Mouse (Mus musculus) heart, embryonic 13.5 days (tissue): ENCODE data around the gene Arhgap40. TPM values are rescaled to one million over a fixed set of nuclear protein-coding genes. Genes with fewer than 3 reads are reported as not detected.

Experiments
- ATAC-seq: fragments of 200-750 bp; cut with Nextera tagmentation; 2 replicates; pipeline ENCODE4 v1.8.0; 2017; ENCODE audit warnings: moderate TSS enrichment; ENCODE audit not compliant: insufficient number of reproducible peaks, low FRiP score, low TSS enrichment; ENCODE audit errors: extremely low read depth
- H3K27ac ChIP-seq: fragments of 300-500 bp; sonication (generic); replicated peaks from 2 replicates; pipeline ENCODE4 v1.5.1; 2015; ENCODE audit warnings: moderate library complexity, mild to moderate bottlenecking, inconsistent platforms
- H3K27me3 ChIP-seq: fragments of 300-500 bp; sonication (generic); replicated peaks from 2 replicates; pipeline ENCODE4 v1.6.1; 2015; ENCODE audit warnings: mild to moderate bottlenecking, inconsistent platforms
- H3K36me3 ChIP-seq: fragments of 300-500 bp; sonication (generic); 2 replicates; pipeline ENCODE4 v1.6.1; 2015; ENCODE audit warnings: mild to moderate bottlenecking, inconsistent platforms
- H3K4me1 ChIP-seq: fragments of 300-500 bp; sonication (generic); 2 replicates; pipeline ENCODE4 v1.6.1; 2015; ENCODE audit warnings: inconsistent platforms
- H3K4me2 ChIP-seq: fragments of 300-500 bp; sonication (generic); 2 replicates; pipeline ENCODE4 v1.6.1; 2015; ENCODE audit warnings: inconsistent platforms, mild to moderate bottlenecking, moderate library complexity
- H3K4me3 ChIP-seq: fragments of 300-500 bp; sonication (generic); 2 replicates; pipeline ENCODE4 v1.5.1; 2015; ENCODE audit warnings: moderate library complexity, mild to moderate bottlenecking, inconsistent platforms
- H3K9ac ChIP-seq: fragments of 300-500 bp; sonication (generic); 2 replicates; pipeline ENCODE4 v1.6.1; 2015; ENCODE audit warnings: inconsistent platforms, mild to moderate bottlenecking, moderate library complexity
- H3K9me3 ChIP-seq: fragments of 300-500 bp; sonication (generic); 2 replicates; pipeline ENCODE4 v1.6.1; 2016; ENCODE audit warnings: inconsistent platforms
- WGBS: fragments of 180-500 bp; shearing (Covaris S2); methylation state at CpG from one replicate; pipeline ENCODE4 v1.1.7; 2015; ENCODE audit warnings: mixed read lengths; 5-methylcytosine and 5-hydroxymethylcytosine counted together
- polyA plus RNA-seq: library from polyadenylated mRNA; unstranded; fragments of >200 nt; fragmentation: Nextera tagmentation; extraction: Ambion mirVana; gene quantifications from 2 replicates; pipeline ENCODE4 v1.2.1, GENCODE M21; 2015

The Arhgap40 gene
- polyA plus RNA-seq, 1 experiment from 2014 or later: not detected

GRCm38 (mm10) chr2:158584621-158585358 lies 72.2 kb downstream of the Arhgap40 start:
- Histone ChIP-seq H3K4me1 (peaks cover 10% of the 10 kb centered on the region), H3K4me3 (no peak overlapping the region), H3K9ac (no peak overlapping the region), H3K36me3 (no peaks in the 10 kb centered on the region), H3K9me3 (no peaks in the 10 kb centered on the region), H3K27me3 (peaks cover 47% of the 10 kb centered on the region), H3K27ac (no peak overlapping the region), H3K4me2 (no peak overlapping the region)
- ATAC-seq: no peak
- 3% methylated on average over 12 of the region's 12 CpGs for WGBS

DNA sequence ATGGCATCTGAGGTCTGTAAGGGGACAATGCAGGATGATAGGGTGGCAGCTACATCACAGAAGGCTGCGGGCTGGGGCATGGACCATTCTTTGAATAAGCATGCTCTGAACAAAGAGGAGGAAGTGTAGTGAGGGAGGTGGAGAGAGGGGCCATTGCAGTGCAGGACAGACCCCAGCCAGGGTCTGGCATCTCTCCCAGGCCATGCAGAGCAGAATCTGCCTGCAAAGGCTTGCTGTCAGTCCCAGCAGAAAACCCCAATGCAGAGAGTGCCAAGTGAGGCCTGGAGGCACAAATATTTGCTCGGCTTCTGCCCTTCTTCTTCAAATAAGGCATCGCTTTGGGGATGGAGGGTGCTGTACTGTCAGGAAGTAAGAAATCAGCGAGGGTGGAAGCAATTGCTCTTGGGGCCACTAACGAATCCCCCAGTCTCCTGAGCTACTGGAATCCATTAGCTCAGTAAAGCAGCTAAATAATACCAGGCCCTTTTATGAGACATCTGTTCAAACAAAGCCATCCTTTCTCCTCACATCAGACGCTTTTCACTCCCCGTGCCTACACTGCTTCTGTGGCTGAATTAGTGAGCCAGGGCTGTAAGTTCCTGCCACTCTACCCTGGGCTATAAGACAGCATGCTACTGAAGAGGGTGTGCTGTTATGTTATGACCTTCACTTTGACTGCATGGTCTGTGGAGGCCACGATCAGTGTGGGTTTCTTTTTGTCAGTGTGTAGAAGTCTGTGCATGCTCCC lies 76.1 kb downstream of the Arhgap40 start:
- H3K27ac ChIP-seq: no peak overlapping the region
- no peaks in the 10 kb centered on the region for H3K36me3 ChIP-seq
- 54% methylated on average over 8 of the region's 8 CpGs for WGBS

GRCm38 (mm10) chr2:158590495-158590894 lies 77.9 kb downstream of the Arhgap40 start:
- Histone ChIP-seq H3K9me3 (no peaks in the 10 kb centered on the region), H3K4me2 (no peak overlapping the region), H3K36me3 (no peaks in the 10 kb centered on the region), H3K27ac (no peak overlapping the region), H3K4me1 (no peaks in the 10 kb centered on the region), H3K9ac (no peak overlapping the region), H3K27me3 (peaks cover 35% of the 10 kb centered on the region), H3K4me3 (no peak overlapping the region)
- no peak for ATAC-seq
- WGBS: 34% methylated on average over 3 of the region's 3 CpGs

More for the DNA sequence above, 76.1 kb downstream of the Arhgap40 start:
- no peaks in the 10 kb centered on the region for H3K9me3 ChIP-seq
- peaks cover 10% of the 10 kb centered on the region for H3K4me1 ChIP-seq
- ATAC-seq: no peak
- H3K4me2 ChIP-seq: no peak overlapping the region
- H3K27me3 ChIP-seq: peaks cover 30% of the 10 kb centered on the region
- no peak overlapping the region for H3K4me3 ChIP-seq
- H3K9ac ChIP-seq: no peak overlapping the region

DNA sequence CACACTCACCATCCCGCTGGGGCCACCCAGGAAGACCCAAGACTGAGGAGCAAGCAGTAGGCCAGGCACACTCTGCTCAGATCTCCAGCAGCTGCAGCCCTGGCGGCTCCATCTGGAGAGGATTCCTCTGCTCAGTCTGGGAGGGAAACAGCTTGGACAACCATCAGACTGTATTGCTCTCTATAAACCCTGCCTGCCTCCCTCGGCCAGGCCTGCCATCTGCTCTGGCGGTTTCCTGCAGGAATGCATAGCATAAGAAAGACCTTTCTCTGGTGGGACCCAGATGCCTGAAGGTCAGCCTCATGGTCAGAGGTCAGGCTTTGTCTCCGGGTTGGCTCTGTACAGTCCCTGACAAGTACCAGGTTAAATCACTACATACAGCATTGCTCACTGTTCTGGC lies 78.7 kb downstream of the Arhgap40 start:
- H3K27ac ChIP-seq: no peak overlapping the region
- 49% methylated on average over 5 of the region's 5 CpGs for WGBS
- H3K4me3 ChIP-seq: no peak overlapping the region
- ATAC-seq: no peak
- H3K4me1 ChIP-seq: no peaks in the 10 kb centered on the region
- H3K9me3 ChIP-seq: no peaks in the 10 kb centered on the region
- no peak overlapping the region for H3K9ac ChIP-seq
- H3K27me3 ChIP-seq: peaks cover 41% of the 10 kb centered on the region
- H3K36me3 ChIP-seq: no peaks in the 10 kb centered on the region
- no peak overlapping the region for H3K4me2 ChIP-seq

DNA sequence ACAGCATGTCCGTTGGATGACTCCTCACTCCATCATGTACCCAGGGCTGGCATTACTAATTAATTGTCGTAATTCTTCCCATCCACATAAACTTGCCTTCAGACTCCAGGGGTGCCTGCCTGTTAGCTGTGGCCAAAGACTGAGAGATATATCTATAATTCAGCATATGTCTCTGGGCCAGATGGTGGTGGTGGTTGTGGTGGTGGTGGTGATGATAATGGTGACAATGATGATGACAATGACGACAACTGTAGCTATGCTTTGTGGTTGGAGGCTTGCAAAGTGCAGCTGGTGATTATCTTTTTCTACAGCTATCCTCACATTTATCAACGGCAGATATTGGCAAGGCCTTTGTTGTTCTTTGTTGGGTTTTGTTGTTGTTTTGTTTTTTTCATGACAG lies 80.8 kb downstream of the Arhgap40 start:
- 63% methylated on average over 4 of the region's 4 CpGs for WGBS
- Histone ChIP-seq H3K36me3 (no peaks in the 10 kb centered on the region), H3K27me3 (peaks cover 48% of the 10 kb centered on the region), H3K27ac (no peak overlapping the region), H3K9me3 (no peaks in the 10 kb centered on the region), H3K9ac (no peak overlapping the region), H3K4me1 (no peaks in the 10 kb centered on the region), H3K4me3 (no peak overlapping the region), H3K4me2 (no peak overlapping the region)
- no peak for ATAC-seq

DNA sequence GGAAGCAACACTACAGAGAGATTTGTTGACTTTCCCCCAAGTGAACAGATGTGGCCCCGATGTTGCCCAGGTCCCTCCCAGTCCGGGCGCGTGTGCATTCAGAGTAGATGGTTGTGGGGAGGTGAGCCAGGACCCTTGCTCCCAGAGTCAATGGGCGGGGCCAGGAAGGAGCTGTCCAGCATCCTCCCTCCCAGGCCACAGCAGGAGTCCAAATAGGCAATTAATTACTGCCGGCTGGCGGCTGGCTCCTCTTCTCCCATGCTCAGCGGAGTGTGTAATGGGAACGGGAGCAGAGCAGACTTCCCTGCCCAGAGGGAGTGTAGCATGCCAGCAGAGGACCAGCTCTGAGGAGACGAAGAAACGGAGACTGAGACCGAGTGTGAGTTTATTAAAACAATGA lies 82.5 kb downstream of the Arhgap40 start:
- Histone ChIP-seq H3K4me1 (no peaks in the 10 kb centered on the region), H3K4me3 (no peak overlapping the region), H3K9ac (no peak overlapping the region), H3K36me3 (no peaks in the 10 kb centered on the region), H3K27ac (no peak overlapping the region), H3K27me3 (peaks cover 57% of the 10 kb centered on the region), H3K9me3 (no peaks in the 10 kb centered on the region), H3K4me2 (no peak overlapping the region)
- WGBS: under 1% methylated on average over 12 of the region's 12 CpGs
- no peak for ATAC-seq

- Histone ChIP-seq H3K27me3 (peaks cover 61% of the 10 kb centered on the region), H3K9me3 (no peaks in the 10 kb centered on the region), H3K9ac (no peak overlapping the region), H3K4me3 (no peak overlapping the region), H3K27ac (no peak overlapping the region), H3K36me3 (no peaks in the 10 kb centered on the region), H3K4me1 (no peaks in the 10 kb centered on the region), H3K4me2 (no peak overlapping the region)
- 18% methylated on average over 7 of the region's 7 CpGs for WGBS
- ATAC-seq: no peak
These were observed 83.0 kb downstream of the Arhgap40 start for GRCm38 (mm10) chr2:158595577-158595976.

- Histone ChIP-seq H3K9ac (no peak overlapping the region), H3K27me3 (peaks cover 72% of the 10 kb centered on the region), H3K36me3 (no peaks in the 10 kb centered on the region), H3K4me1 (no peaks in the 10 kb centered on the region), H3K27ac (no peak overlapping the region), H3K4me3 (no peak overlapping the region), H3K4me2 (no peak overlapping the region), H3K9me3 (no peaks in the 10 kb centered on the region)
- no peak for ATAC-seq
- WGBS: 58% methylated on average over 1 of the region's 1 CpGs
These were observed 84.2 kb downstream of the Arhgap40 start for GRCm38 (mm10) chr2:158596803-158597202.

Other genes with a start within 250 kb of the Arhgap40 start
- 11.8 and 14.9 TPM in 2 replicates for gene Lbp, start 206.3 kb upstream of the Arhgap40 start, polyA plus RNA-seq
- 0.60 and 0.95 TPM in 2 replicates for gene Snhg11, start 137.2 kb upstream of the Arhgap40 start, polyA plus RNA-seq
- 10.7 and 11.2 TPM in 2 replicates for gene Ralgapb, start 102.9 kb upstream of the Arhgap40 start, polyA plus RNA-seq
- gene Adig, start 10.2 kb upstream of the Arhgap40 start, polyA plus RNA-seq: not detected in 2 replicates
- gene Slc32a1, start 98.0 kb downstream of the Arhgap40 start, polyA plus RNA-seq: not detected in 2 replicates
- gene Actr5, start 112.1 kb downstream of the Arhgap40 start, polyA plus RNA-seq: 7.2 and 7.6 TPM in 2 replicates
- 4.5 and 4.9 TPM in 2 replicates for gene Ppp1r16b, start 152.6 kb downstream of the Arhgap40 start, polyA plus RNA-seq